Mouse (Mus musculus) intestine, embryonic 16.5 days (tissue): ENCODE results near the gene Sh3pxd2a. TPM values are rescaled to one million over a fixed set of nuclear protein-coding genes. Genes with fewer than 3 reads are reported as not detected.

Experiments used
- ATAC-seq: fragments of 200-750 bp; cut with Nextera tagmentation; 2 replicates; pipeline ENCODE4 v1.8.0; 2017; ENCODE audit warnings: moderate TSS enrichment, moderate library complexity
- H3K27ac ChIP-seq: fragments of 300-500 bp; sonication (generic); 2 replicates; pipeline ENCODE4 v1.5.1; 2014; ENCODE audit warnings: mild to moderate bottlenecking, low read length
- H3K27me3 ChIP-seq: fragments of 300-500 bp; sonication (generic); replicated peaks from 2 replicates; pipeline ENCODE4 v1.6.1; 2014; ENCODE audit warnings: low read length, control low read depth, mixed read lengths; ENCODE audit not compliant: control insufficient read depth, insufficient read depth
- H3K36me3 ChIP-seq: fragments of 300-500 bp; sonication (generic); 2 replicates; pipeline ENCODE4 v1.6.1; 2014; ENCODE audit warnings: low read length, control low read depth; ENCODE audit not compliant: control insufficient read depth, insufficient read depth
- H3K4me1 ChIP-seq: fragments of 300-500 bp; sonication (generic); 2 replicates; pipeline ENCODE4 v1.6.1; 2014; ENCODE audit warnings: low read length, control low read depth, mixed read lengths; ENCODE audit not compliant: control insufficient read depth, insufficient read depth
- H3K4me2 ChIP-seq: fragments of 300-500 bp; sonication (generic); 2 replicates; pipeline ENCODE4 v1.6.1; 2014; ENCODE audit warnings: low read depth, low read length, control low read depth
- H3K4me3 ChIP-seq: fragments of 300-500 bp; sonication (generic); 2 replicates; pipeline ENCODE4 v1.5.1; 2014; ENCODE audit warnings: mild to moderate bottlenecking, low read length
- H3K9ac ChIP-seq: fragments of 300-500 bp; sonication (generic); 2 replicates; pipeline ENCODE4 v1.6.1; 2014; ENCODE audit warnings: low read depth, low read length
- H3K9me3 ChIP-seq: fragments of 300-500 bp; sonication (generic); 2 replicates; pipeline ENCODE4 v1.6.1; 2016; ENCODE audit warnings: low read length, control low read depth; ENCODE audit not compliant: control insufficient read depth
- WGBS: fragments of 180-500 bp; shearing (Covaris S2); extraction: QIAGEN DNeasy Blood & Tissue Kit; methylation state at CpG from one replicate; pipeline ENCODE4 v1.1.7; 2014; 5-methylcytosine and 5-hydroxymethylcytosine counted together
- polyA plus RNA-seq: library from polyadenylated mRNA; unstranded; fragments of >200 nt; fragmentation: Nextera tagmentation; extraction: Ambion mirVana; gene quantifications from 2 replicates; pipeline ENCODE4 v1.2.1, GENCODE M21; 2015

Sh3pxd2a gene
- polyA plus RNA-seq, 1 experiment from 2014 or later, result 3.0 TPM

DNA sequence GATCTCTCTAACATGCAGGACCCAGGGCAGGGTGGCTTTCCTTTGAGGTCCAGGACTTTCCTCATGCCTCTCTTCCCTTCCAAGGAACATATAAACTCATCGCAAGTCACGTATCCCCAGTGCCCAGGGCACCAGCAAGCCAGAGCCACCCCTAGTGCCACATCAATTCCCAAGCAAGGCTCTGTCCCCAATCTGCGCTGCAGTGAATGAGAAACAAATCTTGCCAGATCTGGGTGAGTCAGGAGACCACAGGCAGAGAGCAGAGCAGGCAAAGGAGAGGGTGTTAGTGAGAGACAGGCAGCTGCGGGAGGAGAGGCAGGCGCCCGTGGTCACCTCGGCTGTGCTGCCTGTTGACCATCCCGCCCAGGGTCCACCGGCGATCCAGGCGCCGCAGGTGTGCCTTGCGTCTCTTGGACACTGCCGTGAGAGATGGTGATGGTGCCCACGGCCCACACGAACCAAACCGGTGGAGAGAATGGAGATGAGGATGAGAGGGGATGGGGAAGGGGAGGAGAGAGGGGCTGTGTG is 181.4 kb downstream of the Sh3pxd2a start:
- Histone ChIP-seq H3K9me3 (no peaks in the 10 kb centered on the region), H3K4me3 (no peak overlapping the region), H3K27ac (0 out of 2 replicates have a peak overlapping the region, but pooled peaks have one; percentile 34), H3K4me2 (no peak overlapping the region), H3K4me1 (peaks cover 5% of the 10 kb centered on the region; the same call in 1 of the 2 replicates), H3K36me3 (peaks cover 14% of the 10 kb centered on the region), H3K9ac (no peak overlapping the region), H3K27me3 (no peaks in the 10 kb centered on the region)
- 94% methylated on average over 17 of the region's 17 CpGs for WGBS
- no peak for ATAC-seq

DNA sequence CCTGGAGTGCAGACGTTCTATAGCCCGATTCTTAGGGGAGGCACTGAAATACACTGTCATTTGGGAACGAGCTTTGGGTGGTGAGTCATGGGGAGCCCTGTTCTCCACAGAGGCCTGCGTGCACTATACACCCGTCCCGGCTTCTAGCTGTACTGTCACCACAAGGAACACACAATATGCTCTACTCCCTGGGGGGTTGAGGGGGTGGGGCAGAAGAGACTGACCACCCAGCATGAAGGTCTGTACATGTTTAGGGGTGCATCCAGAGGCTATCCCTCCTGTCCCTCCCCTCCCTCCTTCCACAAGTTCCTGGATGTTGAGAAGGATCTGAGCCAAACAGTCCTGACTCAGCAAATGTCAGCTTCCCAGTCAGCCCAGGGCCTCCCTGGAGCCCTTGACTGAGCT is 182.1 kb downstream of the Sh3pxd2a start:
- H3K4me2 ChIP-seq, result no peak overlapping the region
- H3K9me3 ChIP-seq, result no peaks in the 10 kb centered on the region
- peaks cover 15% of the 10 kb centered on the region for H3K36me3 ChIP-seq
- H3K27ac ChIP-seq, result 0 out of 2 replicates have a peak overlapping the region, but pooled peaks have one; percentile 34
- H3K27me3 ChIP-seq, result no peaks in the 10 kb centered on the region
- no peak overlapping the region for H3K4me3 ChIP-seq
- 80% methylated on average over 6 of the region's 6 CpGs for whole genome bisulfite sequencing
- H3K4me1 ChIP-seq, result peaks cover 5% of the 10 kb centered on the region; the same call in 1 of the 2 replicates
- no peak overlapping the region for H3K9ac ChIP-seq
- ATAC-seq, result peak; percentile 12; the same call in 1 of the 2 replicates

DNA sequence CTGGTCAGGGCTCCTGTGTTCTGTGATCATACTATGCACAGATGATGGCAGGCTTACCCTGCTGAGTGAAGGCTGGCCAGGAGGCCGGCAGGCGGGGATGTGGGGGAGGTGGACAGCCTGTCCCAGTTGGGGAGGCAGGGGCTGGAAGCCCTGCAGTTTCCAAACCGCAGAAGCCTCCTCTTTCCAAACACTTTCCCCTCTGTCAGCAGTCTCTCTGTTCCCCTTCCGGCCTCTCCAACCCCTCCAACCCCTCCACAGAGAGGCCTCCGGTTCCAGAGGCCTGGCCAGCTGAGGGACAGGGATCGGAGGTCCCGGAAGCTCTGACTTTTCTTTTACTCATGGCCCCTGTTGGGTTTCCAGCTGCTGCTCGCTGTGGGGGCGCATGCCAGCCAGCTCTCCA is 183.3 kb downstream of the Sh3pxd2a start:
- Histone ChIP-seq H3K4me1 (peaks cover 5% of the 10 kb centered on the region; the same call in 1 of the 2 replicates), H3K27me3 (no peaks in the 10 kb centered on the region), H3K9me3 (no peaks in the 10 kb centered on the region), H3K4me2 (no peak overlapping the region), H3K36me3 (peaks cover 15% of the 10 kb centered on the region), H3K9ac (no peak overlapping the region), H3K27ac (no peak overlapping the region), H3K4me3 (no peak overlapping the region)
- no peak for ATAC-seq
- 81% methylated on average over 9 of the region's 9 CpGs for WGBS

- no peaks in the 10 kb centered on the region for H3K27me3 ChIP-seq
- H3K4me1 ChIP-seq, result peaks cover 5% of the 10 kb centered on the region; the same call in 1 of the 2 replicates
- peak overlapping the region; percentile 46 for H3K27ac ChIP-seq
- H3K36me3 ChIP-seq, result peaks cover 13% of the 10 kb centered on the region
- 72% methylated on average over 15 of the region's 15 CpGs for WGBS
- H3K9me3 ChIP-seq, result no peaks in the 10 kb centered on the region
- no peak overlapping the region for H3K4me3 ChIP-seq
- H3K4me2 ChIP-seq, result no peak overlapping the region
- 0 out of 2 replicates have a peak, but pooled peaks have one; percentile 32 for ATAC-seq
- H3K9ac ChIP-seq, result no peak overlapping the region
Measured at GRCm38 (mm10) chr19:47279788-47280532, 184.2 kb downstream of the Sh3pxd2a start.

GRCm38 (mm10) chr19:47279372-47279771 is 184.8 kb downstream of the Sh3pxd2a start:
- peaks cover 13% of the 10 kb centered on the region for H3K36me3 ChIP-seq
- no peak overlapping the region for H3K4me2 ChIP-seq
- no peak for ATAC-seq
- H3K27me3 ChIP-seq, result no peaks in the 10 kb centered on the region
- H3K27ac ChIP-seq, result peak overlapping the region; percentile 46
- H3K9ac ChIP-seq, result no peak overlapping the region
- H3K4me3 ChIP-seq, result no peak overlapping the region
- H3K9me3 ChIP-seq, result no peaks in the 10 kb centered on the region
- H3K4me1 ChIP-seq, result peaks cover 5% of the 10 kb centered on the region; the same call in 1 of the 2 replicates
- WGBS, result 71% methylated on average over 4 of the region's 4 CpGs

DNA sequence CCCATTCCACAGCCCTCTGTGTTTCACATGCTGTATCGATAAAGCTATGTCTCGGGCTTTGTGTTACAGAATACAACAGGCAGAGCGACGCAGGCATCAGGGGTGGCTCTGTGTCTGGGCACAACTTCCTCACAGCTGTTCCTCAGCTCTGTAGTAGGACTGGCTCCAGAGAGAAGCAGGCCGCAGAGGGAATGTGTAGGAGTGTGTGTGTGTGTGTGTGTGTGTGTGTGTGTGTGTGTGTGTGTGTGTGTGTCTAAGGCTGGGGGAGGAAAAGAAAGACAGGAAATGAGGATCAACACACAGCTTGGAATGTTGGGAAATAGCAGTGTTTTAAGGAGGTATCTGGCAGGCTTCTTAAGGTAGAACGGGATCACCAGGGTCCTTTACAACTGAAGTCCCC is 187.5 kb downstream of the Sh3pxd2a start:
- Histone ChIP-seq H3K27me3 (no peaks in the 10 kb centered on the region), H3K36me3 (peaks cover 10% of the 10 kb centered on the region), H3K4me1 (peaks cover 8% of the 10 kb centered on the region; the same call in 1 of the 2 replicates), H3K4me3 (no peak overlapping the region), H3K9me3 (no peaks in the 10 kb centered on the region), H3K9ac (no peak overlapping the region), H3K4me2 (no peak overlapping the region), H3K27ac (no peak overlapping the region)
- WGBS, result 64% methylated on average over 6 of the region's 6 CpGs
- ATAC-seq, result no peak

- peaks cover 23% of the 10 kb centered on the region for H3K36me3 ChIP-seq
- H3K4me3 ChIP-seq, result no peak overlapping the region
- no peak overlapping the region for H3K9ac ChIP-seq
- no peak overlapping the region for H3K27ac ChIP-seq
- 84% methylated on average over 9 of the region's 9 CpGs for WGBS
- 0 out of 2 replicates have a peak, but pooled peaks cover 2% of the 10 kb centered on the region for H3K4me1 ChIP-seq
- ATAC-seq, result no peak
- H3K4me2 ChIP-seq, result no peak overlapping the region
- H3K27me3 ChIP-seq, result no peaks in the 10 kb centered on the region
- H3K9me3 ChIP-seq, result no peaks in the 10 kb centered on the region
Measured at GRCm38 (mm10) chr19:47270520-47270919, 193.7 kb downstream of the Sh3pxd2a start.

GRCm38 (mm10) chr19:47269729-47270128 is 194.5 kb downstream of the Sh3pxd2a start:
- no peaks in the 10 kb centered on the region for H3K9me3 ChIP-seq
- H3K27ac ChIP-seq, result no peak overlapping the region
- 55% methylated on average over 8 of the region's 8 CpGs for WGBS
- H3K9ac ChIP-seq, result no peak overlapping the region
- no peaks in the 10 kb centered on the region for H3K27me3 ChIP-seq
- ATAC-seq, result no peak
- peaks cover 23% of the 10 kb centered on the region for H3K36me3 ChIP-seq
- H3K4me2 ChIP-seq, result no peak overlapping the region
- 0 out of 2 replicates have a peak, but pooled peaks cover 2% of the 10 kb centered on the region for H3K4me1 ChIP-seq
- no peak overlapping the region for H3K4me3 ChIP-seq

DNA sequence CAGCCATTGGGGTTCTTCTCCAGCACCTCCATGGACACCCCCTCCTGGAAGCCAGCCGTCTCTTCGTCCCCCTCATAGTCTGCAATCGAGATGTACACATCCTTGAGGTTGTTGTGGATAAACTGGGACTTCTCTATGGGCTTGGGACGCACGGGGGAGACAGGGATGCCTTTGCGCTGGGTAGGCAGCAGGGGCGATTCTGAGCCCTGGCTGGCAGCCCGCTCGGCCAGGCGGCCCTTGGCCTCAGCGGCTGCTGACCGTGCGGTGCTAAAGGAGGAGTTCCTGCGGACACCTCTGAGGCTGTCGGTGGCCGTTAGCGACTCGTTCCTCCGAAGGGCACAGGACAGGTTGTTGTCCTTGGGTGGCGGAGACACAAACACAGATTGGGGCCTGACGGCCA is 197.1 kb downstream of the Sh3pxd2a start:
- Histone ChIP-seq H3K9me3 (no peaks in the 10 kb centered on the region), H3K27me3 (no peaks in the 10 kb centered on the region), H3K4me2 (no peak overlapping the region), H3K27ac (no peak overlapping the region), H3K36me3 (peaks cover 23% of the 10 kb centered on the region), H3K4me1 (no peaks in the 10 kb centered on the region), H3K4me3 (no peak overlapping the region), H3K9ac (no peak overlapping the region)
- 90% methylated on average over 21 of the region's 21 CpGs for WGBS
- ATAC-seq, result no peak
